Mouse (Mus musculus) layer of hippocampus, postnatal 10 days (tissue): Measurements from ENCODE around the gene Snap25. TPM values are rescaled to one million over a fixed set of nuclear protein-coding genes. Genes with fewer than 3 reads are reported as not detected.
A peak's percentile ranks its signal among the peaks of the same experiment; 100 is the strongest.

Source experiments
- DNase-seq, 2 experiments: peaks; one replicate each; pipeline ENCODE4 v3.0.0; 2021; ENCODE audit warnings: low spot score in 2 of 2
- long read RNA-seq: library from polyadenylated mRNA; stranded (forward); transcript quantifications from one replicate; pipeline ENCODE4 v2.0.0, GENCODE M21; 2023
- total RNA-seq, 2 experiments: library from RNA; stranded (reverse); gene quantifications; 2 replicates each; pipeline ENCODE4 v1.2.3; 2021

Gene Snap25
- 1,000 to 10,000 TPM; 1,087 to 1,219 TPM for total RNA-seq
- long read RNA-seq, transcript Snap25-202 (8 exons, 1,014 nt), result minor isoform, 230 of 730 reads
- long read RNA-seq, transcript Snap25-201 (8 exons, 2,116 nt), result major isoform, 437 of 730 reads
- long read RNA-seq, partial matches to known transcripts, result 47 of 730 reads
- long read RNA-seq, other reads (novel, unspliced or antisense), result 16 of 730 reads

DNA sequence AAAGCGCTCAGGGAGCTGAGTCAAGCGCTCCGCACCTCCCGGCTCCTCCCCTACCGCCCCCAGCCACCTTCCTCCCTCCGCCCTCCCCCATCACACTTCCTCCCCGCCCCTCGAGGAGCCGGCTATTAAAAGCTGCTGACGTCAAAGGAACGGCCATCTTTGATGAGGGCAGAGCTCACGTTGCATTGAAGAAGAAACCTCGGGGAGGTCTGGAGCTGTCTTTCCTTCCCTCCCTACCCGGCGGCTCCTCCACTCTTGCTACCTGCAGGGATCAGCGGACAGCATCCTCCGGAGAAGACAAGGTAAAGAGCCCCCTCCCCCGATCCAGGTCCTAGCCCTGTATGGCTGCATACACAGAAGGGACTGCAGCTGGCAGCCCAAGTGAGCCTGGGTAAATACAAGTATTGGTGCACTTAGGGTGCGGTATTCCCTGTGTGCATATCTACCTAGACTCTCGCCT, at the start of gene Snap25:
Snap25 (plus strand) TSS at position 155 of the 460 bp plus-strand sequence.
- DNase-seq, result peak; percentile 79 to 84

DNA sequence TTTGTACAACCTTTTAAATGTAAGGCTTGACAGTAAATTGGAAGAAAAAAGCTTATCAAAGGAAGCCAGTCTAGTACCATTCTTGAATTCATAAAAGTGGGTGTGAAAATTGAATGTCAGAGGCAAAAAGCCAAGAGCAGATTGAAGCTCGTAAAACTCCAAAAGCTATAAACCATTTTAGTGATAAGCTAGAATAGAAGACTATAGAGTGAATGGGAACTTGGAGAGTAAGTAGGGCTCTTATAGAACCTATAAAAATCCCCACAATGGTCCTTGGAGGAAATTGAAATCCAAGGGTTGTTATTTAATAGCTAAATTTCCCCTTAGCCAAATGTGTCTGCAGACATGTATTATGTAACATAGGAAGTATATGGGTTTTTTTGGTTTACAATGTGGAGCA, 46.3 kb upstream of the Snap25 start:
- no peak for DNase-seq

DNA sequence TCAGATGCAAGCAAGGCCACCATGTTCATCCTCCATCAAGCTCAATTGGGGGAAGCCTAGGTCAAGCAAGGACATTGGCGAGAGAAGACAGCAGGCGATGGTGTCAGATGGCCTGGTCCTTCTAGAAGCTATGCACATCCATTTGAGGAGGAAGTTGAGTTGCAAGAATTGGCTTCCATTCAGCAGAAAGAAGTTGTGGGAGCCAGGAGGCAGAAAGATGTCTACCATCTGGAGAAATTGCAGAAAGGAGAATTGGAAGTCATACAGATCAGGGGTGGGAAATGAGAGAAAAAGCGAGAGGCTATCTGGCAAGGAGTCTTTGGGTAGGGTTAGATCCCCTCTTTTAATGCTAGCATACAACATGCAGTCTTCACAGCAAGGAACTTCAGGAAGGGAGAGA, 44.1 kb upstream of the Snap25 start:
- DNase-seq, result no peak

DNA sequence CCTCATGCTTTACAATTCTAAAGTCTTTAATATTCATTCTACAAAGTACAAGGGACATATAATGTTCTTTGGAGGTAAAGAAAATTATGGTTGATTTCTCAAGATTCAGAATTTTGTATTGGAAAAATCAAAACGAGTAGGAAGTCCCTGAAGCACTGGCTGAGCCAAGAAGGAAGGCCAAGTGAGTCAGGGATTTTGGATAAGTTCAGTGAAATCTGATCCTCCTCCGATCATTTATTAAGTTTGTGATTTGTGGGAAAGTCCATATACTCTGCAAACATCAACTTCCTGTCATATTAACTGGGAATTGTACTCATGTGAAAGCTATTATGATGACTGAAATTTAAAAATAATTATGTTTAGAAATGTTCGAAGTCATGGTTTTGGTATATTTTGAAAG, 43.6 kb upstream of the Snap25 start:
- no peak for DNase-seq

DNA sequence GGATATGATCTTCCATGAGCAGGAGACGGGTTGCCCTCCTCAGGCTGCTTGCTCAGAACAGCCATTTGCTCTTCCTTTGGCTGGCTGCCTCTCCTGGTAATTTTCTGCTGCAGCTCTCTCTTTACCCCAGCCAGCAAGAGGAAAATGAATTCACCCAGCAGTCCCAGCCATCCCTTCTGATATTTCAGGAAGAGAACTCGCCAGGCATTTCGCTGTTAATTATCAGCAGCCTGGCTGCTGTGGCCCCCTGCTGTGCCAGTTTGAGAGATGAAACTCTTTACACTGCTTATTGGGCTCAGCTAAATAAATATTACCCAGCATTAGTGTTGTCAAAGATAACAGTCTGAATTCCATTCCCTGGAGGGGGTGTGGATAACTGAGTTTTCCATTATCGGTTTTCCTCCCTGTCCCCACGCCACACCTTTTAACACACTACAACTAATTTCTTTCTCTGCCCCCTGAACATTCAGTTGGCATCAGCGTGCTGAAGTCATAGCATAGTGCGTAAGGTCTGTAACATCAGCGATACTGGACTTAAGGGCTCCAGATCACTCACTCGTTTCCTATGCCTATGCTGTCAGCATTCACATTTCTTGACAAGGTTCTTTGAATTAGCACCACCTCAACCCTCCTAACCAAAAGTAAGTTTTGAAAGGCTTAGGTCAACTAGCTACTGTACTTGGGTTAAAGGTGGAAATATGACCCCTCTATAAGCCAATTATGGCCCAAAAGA, 42.5 kb upstream of the Snap25 start:
- peak; percentile 48 to 58 for DNase-seq

DNA sequence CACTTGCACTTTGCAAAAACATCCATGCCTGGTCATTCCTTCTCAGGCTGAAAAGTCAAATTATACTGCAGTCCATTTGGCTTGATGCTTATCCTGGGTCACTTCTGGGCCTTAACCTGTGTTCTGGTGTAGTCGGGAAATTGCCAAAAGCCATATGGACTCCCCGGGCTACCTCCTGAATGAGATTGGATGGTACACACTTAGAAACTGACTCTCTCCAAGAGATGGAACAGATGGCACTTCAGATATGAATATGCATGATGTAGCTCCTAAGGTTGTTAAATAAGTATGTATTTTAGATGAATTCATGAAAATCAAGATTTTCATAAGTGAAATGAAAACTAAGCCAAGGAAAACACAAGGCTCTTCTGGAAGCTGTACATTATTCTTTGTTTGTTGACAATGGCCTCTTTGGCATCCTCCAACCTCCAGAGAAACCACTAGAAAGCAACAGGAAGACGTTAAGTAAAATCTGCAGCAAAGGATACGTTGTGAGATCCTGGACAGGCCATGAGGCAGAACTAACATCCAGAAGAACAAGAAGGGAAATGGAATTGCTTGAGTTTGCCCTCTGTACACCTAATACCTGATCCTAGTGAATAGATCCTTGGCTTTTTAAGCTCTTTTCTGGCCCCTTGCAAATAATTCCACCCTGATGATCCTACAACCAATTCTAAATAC, 39.0 kb upstream of the Snap25 start:
- no peak for DNase-seq

DNA sequence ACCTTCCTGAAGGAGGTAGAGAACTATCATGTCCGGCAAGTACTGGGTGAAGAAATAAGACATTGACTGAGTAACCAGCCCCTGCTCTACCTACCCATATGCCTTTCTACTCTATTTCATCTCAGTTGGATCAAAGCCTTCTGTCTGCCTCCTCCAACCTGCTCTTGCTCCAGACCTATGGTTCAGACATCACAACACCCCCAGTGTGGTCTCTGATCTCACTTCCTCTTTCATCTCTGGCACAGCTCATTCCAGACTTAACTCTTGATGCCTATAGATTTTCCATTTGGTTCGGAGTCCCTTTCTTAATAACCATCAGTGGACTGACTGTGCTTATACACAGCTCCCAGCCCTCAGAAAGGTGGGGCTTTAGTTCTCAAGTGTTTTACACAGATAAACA, 37.1 kb upstream of the Snap25 start:
- no peak for DNase-seq

DNA sequence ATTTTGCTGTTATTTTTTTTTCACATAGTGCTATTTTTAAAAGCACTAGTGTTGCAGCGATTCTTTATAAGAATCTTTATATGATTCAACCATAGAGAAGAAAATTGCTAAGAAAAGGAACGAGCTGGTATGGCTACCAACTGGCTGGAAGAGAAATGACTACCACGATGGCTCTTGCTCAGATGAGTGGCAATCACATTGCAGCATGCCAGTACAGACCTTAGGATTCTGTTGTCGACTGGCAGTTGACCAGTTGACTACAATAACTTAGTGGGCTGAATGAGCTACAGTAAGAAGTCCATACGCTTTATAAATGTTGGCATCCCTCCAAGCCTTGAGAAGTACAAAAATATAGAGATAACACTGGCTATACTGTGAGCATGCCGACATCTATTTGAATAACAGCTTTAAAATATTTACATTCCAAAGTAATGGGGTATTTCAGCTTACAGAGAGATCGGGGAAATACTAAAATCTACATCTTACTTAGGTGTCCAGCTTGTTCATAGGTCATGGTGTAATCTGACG, 36.3 kb upstream of the Snap25 start:
- DNase-seq, result no peak

DNA sequence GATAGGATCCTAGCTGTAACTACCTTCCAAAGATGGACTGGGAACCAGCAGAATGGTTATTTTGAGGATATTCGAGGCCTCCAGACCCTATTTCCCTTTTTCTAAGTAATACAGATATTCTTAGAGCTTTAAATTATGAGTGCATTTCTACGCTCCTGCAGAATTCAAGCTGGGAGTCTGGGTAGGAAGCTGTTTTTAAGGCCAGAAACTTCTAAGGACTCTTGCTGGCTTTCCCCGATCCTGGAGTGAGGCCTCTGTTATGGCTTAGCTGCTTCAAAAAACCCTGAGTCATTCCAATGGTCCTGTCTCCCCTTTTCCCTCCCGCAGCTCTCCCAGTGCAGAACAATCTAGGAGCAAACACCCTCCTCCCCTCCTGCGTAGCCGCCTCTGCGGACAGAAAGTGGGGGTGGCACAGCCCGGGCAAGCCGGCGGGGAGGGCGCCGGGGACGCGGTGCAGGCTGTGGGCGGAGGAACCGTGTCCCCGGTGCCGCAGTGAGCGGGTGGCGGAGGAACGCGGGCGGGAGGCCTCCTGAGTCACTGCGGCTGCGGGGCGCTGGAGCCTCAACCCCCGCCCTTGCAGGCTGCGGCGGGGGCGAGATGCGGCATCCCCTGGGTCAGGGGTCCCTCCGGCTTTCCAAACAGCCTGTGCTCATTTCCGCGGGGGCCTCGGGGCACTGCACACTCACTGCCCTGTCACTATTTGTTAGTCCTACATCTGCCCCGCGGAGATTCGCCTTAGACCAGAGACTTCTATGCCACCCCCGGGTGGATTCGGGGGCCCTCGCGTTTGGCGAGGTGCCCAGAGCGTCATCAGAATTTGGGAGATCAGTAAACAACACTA, 34.7 kb upstream of the Snap25 start:
- peak; percentile 74 to 82 for DNase-seq

DNA sequence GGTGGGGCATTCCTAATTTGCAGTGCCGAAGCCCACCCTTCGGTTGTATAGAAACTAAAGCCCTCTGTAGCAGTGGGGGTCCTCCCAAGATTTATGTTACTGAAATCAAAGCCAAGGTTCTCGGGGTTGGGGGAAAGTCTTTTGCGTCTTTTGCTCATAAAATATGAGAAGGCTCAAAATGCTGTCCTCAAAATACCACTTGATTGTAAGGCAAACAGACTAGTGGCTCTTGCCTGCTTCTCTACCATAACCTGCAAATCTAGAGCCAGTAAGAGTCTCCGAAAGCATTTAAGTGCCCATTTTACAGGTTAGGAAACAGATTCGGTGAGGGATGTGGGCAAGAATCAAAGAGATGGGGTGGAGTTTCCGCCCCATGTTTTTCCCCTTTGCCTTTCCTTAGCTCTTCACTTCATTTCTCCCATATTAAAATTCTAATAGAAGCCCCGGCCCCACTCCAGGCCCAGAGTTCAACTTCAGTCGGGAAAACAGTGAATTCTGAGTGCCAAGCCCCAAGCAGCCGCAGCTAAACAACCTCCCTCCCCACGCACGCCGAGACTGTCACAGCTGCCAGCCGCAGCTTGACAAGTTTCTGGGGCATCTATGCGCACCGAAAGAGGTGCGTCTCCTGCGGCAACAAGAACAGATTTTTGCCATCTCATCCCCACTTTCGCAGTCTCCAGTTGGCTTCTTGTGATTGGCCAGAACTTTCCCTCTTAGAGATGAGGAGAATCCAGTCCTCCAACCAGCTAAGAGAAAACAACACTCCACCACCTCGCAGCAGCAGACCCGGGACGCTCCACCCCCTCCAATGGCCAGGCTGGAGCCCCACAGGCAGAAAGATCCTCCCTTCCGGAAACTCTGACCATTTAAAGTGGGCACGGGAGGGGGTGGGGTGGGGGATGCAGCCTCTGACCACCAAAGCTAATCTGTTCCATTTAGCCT, 33.7 kb upstream of the Snap25 start:
- DNase-seq, result peak; percentile 51 to 67

DNA sequence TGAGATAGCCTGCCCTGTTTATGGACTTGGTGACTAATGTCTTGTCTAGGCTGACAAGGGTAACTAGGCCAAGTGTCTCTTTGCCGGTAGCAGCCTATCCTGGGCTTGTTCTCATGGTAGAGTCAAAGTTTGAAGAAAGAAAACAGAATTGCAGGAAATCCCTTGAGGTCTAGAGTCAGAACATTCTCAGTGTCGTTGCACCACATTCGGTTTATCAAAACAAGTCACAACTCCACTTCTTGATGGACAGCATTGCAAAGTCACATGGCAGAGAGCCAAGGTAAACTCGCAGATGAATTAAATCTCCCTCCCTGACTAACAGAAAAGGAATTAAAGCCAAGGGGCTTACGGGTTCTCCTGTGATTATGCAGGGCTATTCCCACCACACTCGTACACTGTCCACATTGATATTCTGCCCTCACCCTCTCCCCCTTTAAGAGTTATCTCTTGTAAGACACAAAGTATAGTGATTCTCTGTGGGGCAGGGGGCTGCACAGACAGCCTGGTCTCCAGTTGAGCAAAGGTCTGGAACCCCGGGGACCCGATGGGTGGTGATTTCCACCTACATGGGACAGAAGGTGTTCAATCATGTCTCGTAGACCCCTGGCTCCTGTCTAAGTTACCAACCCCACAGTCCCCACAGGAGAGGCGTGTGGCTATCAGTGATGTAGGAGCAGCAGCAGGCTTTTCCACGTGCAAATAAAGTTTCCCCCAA, 30.9 kb upstream of the Snap25 start:
- DNase-seq, result no peak

DNA sequence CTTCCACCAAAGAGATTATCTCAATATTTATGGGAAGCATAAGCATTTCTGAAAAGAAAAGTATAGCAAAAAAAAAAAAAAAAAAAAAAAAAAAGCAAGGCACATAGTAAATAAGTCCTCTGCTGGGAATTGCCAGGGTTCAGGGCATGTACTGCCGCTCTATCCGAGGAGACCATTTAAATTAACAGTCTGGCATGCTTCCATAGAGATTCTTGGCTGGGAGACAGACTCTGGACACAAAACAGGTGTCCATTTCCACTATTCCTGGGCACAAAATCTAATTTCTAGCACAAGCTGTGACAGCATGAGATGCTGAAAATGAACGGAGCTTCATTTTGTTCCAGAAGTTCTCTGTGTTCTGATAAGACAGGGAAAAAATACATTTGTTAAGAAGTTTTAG, 27.1 kb upstream of the Snap25 start:
- peak in 1 of 2 experiments; percentile 27 for DNase-seq

DNA sequence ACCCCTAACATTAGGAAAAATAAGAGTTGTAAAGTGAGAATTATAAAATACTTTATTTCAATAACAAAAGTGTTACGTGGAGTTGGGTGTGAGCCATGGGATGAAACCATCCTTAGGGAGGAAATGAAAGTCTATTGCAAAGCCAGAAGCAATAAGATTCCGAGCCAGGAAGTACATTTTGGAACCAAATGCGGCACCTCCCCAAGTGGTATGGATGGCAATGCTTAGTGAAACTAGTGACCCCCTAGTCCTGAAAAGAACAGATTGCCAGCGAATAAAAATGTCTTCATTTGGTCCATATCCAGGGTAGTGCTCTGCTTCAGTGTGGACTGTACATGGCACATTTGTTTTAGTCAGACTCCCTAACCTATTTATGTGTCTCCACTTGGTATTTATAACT, 25.9 kb upstream of the Snap25 start:
- no peak for DNase-seq

DNA sequence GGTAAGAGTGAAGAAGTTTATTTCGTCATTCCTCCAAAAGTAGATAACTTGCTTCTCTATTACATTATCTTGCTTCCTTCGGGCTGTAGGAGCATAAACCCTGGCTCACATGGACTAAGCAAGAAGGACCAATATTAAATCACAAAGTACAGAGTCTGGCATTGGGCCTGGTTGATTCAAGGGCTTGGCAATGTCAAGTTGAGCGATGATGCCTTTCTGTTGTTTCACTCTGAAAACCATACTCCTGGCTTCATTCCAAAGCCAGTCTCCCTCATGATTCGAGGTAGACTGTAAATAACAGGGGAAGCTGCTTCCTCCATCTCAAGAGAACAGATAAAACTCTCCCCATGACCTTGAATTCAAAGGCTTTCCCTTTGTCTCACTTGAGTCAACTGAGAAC, 23.8 kb upstream of the Snap25 start:
- no peak for DNase-seq

DNA sequence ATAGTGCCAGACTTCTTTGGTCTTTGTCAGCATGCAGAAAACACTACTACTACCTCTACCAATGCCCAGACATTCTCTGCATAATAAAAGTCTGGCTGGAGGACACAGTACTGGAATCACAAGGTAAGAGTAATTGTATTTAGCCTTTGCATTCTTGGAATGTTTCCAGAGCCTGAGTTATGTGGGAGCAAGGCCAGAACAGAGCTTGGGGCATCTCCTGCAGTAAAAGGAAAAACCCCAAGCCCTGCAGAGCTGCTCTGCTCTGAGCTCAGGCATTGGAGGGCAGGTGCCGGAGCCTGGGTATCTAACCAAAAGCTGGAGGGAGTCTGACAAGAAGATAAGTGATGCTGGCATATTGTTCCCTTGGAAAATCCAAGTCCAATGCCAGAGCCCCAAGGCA, 21.6 kb upstream of the Snap25 start:
- no peak for DNase-seq

DNA sequence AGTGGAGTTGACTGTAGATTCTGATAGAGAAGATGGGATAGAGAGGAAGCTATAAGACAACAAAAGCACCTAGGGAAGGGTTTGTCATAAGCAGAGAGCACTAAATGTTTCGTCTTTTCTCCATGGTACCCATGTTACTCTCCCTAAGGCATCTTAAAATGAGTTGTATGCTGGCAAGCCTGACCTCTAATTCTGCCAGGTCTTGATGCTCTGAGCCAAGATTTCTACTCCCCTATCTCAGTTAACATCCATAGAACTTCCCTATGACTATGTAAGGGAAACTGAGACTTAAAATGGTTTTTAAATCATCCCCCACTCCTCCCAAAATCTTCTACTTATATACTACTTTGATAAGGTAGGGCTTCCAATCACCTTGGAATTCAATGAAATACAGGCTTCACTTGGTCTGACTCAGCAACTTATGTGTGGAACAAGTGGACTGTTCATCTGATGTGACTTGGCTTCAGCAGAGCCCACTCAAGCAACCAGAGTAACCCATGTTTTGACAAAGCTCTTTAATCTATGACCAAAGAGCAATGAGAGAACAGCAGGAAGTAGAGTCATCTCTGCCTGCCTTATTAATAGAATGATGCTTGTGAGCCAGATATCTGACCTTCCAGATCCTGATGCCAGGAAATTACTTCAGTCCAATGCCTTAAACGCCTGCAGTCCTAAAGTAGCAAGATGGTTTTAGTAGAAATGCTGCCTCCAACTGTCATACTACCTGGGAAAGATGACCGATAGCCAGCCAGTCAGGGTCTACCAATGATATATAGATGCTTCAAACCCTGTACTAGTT, 13.6 kb upstream of the Snap25 start:
- no peak for DNase-seq

DNA sequence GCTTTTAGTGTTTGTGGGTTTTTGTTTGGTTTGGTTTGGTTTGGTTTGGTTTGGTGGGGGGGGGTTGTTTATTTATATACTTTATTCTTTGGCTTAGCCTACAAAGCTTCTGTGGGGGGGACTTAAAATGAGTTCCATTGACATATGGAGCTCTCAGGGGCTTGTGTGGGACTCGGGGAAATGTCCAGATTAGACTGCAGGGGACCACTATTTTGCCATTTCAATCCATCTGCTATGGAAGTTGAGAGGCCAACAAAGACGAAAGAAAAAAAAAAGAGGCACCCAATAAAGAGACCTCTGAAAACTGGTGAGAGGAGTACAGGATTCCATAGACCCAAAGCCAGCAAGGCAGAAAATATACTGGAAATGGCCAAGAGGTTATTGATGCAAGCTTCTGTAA, 9.9 kb upstream of the Snap25 start:
- no peak for DNase-seq

DNA sequence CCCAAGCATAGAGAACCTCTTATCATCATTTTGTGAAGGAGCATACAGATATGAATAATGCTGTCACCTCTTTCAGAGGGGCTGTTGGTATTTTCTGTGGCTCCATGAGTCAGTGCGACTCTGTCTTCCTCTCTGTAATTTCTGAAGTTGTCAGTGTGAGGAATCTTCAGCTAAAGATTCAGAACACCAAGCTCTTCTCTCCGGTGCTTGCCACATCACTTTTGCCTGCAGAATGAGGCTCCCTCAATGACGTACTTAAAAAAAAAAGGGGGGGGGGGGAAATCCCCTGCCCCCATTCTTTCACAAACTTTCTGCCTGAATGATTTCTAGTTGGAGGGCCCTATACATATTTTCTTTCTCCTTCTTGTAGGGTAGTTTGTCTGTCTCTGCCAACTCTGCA, 2.1 kb upstream of the Snap25 start:
- DNase-seq, result no peak
